Mouse (Mus musculus) fat pad, adult 2 months (tissue): ENCODE measurements around the gene Abl2.

Experiments used
- DNase-seq: peaks from one replicate; pipeline ENCODE4 v3.0.0-alpha.2; 2011; ENCODE audit warnings: low read depth, low spot score; ENCODE audit errors: extremely low read depth

Abl2 gene

DNA sequence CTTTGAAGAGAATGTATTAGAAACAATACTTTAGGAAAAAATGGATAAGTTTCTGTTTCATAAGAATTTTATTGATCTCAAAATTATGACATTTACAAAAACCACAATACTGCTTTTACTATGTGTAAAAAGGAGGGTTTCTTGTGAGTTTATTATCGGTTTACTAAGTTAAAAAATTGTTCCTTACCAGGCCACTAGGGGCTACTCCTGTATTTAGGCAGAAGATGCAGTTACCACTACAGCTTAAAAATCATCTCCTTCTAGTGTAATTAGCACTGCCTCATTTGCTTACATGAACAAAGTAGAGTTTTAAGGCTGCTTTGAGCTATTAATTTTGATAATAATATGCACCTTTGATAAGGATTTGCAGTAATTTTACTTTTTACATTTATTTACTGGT lies 25.6 kb downstream of the Abl2 start:
- DNase-seq: no peak

DNA sequence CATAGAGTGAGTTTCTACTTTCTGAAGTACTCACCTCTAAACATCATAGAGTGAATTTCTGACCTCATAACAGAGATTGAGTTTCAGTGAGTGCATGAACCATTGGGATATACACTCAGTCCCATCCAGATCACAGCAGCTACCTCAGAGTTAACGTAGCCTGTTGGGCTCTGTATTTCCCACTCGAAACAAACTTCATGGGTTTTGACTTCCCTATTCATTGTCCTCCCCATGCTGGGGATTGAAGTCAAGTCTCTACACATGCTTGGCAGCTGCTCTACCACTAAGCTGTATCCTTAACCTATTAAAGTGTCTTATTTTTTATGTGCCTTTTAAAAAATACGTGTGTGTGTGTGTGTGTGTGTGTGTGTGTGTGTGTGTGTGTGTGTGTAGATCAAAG lies 26.9 kb downstream of the Abl2 start:
- DNase-seq: no peak

DNA sequence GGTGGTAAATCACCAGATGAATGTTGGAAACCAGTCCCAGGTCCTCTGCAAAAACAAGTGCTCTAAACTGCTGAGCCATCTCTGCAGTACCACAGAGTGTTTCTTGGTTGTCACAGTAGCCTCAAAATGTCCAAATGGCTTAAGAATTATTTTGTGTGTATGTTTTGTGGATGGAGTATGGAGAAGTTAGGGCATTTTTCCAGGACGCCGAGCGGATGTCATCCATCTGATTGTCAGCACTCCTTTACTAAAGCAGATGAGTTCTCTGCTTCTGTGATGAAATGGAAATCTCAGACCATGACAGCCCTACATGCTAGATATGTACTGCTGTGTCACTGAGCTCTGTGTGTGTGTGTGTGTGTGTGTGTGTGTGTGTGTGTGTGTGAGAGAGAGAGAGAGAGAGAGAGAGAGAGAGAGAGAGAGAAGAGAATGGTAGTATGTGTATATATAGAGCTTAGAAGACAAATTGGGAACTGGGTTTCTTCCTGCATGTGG lies 31.3 kb downstream of the Abl2 start:
- DNase-seq: no peak

DNA sequence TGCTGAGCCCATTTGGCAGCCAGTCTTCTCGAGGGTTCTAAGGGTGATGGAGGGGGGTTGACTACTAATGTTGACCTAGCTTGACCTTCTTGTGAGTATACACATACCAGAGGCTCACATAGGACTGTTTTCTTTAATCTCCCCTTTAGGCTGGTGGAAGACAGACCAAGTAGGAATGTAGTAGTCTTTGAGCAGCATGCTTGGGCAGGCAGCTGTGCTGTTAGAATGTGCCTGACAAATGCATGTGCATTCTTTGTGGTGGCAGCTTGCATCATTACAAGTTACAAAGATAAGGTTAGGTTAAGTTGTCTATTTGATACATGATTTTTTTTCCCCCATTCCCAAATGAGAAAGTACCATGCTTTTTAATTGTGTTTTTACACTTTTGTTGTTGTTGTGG lies 31.8 kb downstream of the Abl2 start:
- DNase-seq: peak; percentile 37

DNA sequence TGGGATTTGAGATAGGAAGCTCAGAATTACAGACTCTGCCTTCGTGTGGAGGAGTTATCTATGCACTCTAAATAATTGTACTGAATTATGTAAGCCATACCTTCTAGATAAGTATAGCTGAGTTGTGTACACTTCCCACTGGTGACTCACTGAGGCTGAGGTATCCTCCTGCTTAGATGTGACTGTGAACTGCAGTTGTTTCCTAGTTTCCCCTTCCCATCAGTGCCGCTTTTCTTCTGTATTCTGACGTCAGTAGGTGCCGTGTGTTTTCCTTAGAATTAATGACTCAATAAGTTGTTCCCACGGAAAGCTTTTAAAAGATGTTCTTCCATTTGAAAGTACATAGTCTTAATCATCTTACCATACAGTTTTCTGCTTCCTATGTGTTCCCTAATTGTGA lies 34.7 kb downstream of the Abl2 start:
- no peak for DNase-seq

DNA sequence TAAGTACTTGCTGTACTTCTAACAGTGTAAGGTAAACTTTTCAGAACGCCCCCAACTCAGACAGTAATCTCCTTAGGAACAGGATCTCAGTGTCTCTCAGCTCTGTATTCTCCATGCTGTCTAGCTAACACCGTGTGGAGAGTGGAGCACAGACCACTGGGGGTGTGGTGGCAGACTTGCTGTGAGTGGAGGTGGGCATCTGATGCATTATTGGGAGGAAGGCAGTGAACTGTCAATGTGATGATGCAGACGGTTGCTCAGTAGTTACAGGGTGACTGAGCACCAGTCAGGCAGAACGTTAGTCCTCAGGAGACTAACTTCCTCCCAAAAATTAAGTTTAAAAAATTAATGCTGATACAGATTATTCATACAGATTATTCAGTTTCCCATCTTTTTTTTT lies 38.5 kb downstream of the Abl2 start:
- no peak for DNase-seq

DNA sequence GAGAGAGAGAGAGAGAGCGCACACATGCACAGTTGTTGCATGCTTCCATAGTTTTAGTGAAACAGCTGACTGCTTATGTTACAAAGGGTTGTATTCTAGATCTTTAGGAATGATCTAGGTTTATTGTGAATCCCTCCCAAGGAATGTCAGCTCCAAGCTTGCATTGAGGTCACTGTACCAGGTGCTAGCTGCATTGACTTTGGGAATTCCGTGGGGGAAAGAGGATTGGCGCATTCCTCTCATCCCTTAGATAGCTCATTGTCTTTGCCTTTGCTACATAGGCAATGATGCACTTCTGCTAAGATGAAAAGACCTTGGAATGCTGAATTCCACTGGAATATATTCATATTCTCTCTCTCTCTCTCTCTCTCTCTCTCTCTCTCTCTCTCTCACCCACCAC lies 44.0 kb downstream of the Abl2 start:
- DNase-seq: no peak

DNA sequence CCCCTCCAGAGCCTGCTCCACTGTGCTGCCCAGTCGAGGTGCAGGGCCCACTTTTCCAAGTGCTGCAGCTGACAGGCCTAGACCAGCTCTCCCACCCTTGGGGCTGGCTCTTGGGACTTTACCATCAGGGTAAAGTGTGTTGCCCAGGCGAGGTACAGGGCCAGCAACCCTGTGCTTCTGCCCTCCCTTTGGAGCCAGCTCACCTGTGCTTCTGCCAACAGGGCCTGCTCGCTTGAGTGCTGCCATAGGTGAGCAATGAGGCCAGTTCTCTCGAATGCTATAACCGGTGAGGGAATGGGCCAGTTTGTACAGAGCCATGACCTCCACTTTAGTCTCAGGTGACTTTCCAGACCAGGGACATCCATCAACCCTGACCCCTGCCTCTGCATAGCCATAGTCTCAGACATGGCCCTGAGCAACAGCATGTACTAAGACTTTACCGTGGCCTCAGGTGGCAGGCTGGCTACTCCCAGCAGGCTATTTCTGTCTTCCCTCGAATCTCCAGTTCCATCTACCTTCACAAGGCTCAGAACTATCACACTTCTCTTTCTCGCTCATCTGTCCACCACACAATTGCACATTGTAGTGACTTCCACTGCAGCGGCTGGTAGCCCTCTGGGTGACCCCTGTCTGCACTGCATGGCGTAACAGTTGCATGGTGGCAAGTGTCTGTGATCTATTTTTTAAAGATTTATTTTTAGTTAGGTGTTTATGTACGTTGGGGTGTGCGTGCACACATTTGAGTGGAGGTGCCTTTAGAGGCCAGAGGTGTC lies 46.7 kb downstream of the Abl2 start:
- no peak for DNase-seq

DNA sequence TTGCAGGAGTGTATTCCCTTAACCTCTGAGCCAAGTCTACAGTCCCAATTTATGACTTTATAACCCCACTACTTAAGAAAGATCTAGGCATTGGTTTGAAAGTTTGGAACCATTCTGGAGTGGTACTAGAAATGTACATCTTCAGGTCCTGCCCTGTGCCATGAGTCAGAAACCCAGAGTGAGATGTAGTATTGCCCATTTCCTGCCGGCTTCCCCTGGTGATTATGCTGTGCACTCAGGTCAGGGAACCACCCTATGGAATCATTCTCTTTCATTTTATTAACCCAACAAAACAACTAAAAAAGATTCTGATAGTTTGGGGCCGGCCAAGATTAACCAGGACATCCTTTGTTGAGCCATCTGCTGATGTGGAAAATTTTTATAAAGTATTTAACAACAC lies 47.4 kb downstream of the Abl2 start:
- no peak for DNase-seq

DNA sequence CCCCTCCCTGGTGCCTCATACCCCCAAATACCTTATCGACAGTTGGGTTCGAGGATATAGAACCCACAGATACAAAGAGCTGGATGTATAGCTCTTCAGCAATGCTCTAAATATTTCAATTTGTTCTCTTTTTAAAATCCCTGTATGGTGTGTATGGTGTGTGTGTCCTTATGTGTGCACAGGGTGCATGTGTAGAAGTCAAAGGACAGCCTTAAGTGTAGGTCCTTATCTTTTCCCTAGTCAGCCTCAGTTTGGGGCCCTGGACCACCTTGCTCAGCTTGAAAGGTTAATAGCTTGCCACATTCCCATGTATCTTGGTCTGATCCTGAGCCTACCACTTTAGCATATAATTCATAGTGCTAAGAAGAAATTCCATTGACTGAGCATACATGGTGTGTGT lies 49.9 kb downstream of the Abl2 start:
- DNase-seq: no peak

DNA sequence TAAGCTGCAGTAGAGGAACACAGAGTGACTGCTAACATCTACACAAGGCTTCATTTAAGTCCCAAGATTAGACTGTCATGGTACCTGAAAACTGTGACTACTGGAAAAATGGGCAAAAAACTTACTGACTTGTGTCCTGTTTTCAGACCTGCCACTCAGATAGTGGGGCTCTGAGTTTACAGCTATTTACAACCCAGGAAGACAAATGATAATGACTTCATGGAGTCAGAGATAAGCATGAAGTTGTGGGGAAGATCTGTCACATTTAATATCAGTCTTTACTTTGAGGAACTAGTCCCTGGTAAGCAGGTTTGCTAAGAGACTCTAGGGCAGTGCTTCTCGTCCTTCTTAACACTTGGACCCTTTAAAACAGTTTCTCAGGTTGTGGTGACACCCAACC lies 51.7 kb downstream of the Abl2 start:
- no peak for DNase-seq

DNA sequence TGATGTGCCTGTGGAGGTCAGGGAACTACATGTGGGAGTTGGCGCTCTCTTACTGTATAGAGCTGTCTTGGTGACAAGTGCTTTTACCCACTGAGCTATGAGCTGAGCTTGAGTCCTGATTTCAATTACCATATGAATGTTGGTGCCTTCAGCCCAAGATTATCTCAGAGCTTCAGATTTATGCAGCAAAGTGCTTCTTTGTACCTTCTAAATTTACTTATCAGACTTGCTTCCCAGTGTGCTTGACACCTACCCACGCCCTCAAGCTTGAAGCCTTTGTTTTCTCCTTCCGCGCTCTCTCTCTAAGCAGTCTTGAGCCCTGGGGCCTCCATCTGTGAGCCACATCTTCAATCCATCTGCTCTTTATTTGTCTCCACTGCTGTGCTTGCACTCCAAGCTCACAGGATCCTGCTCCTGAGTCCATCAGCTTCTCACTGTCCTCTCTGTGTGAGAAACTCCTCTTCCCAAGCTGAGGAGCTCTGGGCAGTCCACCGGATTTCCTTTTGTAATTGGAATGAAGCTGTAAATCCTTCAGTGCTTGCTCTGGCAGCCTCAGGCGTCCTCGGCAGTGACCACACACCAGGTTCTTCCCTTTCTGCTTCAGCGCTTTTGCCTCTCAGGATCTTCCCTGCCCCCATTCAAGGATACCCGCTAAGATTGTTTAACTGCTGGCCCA lies 55.4 kb downstream of the Abl2 start:
- no peak for DNase-seq

DNA sequence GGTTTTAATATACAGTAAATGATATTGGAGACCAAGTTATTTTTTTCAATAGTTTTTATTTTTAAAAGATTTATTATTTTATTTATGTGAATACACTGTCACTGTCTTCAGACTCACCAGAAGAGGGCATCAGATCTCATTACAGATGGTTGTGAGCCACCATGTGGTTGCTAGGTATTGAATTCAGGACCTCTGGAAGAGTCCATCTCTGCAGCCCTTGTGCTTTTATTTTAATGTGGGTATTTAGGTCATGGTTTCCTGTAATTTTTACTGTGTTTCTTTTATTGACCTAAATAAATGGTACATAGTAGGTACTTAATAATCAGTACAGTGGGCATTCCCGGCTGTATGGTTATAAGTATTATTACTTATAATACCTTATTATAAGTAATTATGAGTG lies 56.1 kb downstream of the Abl2 start:
- DNase-seq: no peak

DNA sequence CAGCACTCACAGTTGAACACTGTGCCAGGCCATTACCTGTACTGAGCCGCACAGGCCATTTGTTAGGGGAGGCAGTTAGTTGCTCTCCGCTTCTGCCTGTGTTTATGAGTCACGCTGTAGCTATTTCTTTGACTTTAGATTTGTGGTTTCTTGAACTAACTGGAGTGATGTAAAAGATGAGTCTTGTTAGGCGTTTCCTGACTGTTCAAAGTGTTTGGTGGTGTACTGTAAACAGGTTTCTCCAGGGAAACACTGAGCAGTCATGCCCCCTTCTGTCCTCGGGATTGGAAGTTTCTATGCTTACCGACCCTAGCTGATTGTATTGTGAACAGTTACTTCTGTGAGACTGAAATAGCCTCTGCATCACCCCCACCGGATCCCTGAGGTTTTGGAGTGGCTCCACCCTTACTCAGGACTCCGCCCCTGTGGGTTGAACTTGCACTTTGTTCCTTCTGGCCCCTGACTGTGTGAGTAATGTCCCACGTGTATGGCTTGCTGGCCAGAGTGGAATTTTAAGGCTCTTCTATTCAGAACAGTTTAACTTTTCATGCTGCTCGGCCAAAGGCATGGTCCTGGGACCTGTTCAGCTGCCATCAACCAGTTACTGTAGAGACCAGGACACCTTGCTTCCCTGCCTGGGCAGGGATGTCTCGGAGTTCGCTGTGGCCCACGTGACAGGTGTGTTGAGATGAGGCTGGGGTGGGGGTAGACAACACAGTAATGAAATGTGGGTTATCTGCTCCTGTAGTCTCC lies 57.0 kb downstream of the Abl2 start:
- DNase-seq: no peak

DNA sequence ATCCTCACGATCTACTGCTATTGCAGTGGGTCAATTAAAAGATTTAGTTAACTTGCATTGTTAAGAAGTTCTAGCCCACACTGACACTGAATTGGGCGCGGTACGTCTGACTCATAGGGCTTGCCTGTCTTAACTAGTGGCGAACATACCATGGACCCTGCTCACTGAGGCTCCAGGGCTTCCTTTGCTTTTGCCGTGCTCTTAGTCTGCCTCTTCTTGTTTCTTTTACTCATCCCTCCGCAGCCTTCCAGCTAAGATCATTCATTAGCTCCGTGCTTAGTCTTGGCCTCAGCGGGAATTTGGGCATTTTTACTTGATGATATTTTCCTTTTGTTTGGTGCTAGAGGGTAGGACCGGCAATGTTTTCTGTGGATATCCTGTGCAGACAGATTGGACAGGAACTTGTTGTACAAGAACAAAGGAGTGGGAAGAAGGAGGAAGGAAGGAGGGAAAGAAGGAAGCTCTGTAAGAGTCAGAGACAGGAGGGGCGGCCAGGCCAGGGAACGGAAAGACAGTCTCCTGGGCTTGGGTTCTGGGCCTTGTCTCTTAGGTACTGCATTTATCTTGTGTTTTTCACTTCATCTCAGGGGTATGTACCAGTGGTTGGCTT lies 58.5 kb downstream of the Abl2 start:
- DNase-seq: no peak

DNA sequence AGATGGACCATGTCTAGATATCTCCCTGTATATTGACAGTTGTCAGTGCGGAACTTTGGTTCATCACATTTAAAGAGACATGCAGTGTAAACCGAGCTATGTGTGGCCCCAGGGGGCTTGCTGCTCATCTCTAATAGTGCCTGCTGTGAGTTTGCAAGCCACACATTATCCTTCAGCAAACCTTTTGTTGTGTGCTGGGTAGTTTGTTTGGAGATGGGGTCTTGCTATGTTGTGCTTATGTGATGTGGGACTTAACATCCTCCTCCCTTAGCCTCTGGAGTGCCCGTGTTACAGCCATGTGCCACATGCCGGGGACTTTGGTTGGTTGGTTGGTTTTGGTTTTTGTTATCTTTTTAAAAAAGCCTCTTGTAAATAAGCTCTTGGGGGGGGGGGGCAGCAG lies 59.2 kb downstream of the Abl2 start:
- DNase-seq: no peak

DNA sequence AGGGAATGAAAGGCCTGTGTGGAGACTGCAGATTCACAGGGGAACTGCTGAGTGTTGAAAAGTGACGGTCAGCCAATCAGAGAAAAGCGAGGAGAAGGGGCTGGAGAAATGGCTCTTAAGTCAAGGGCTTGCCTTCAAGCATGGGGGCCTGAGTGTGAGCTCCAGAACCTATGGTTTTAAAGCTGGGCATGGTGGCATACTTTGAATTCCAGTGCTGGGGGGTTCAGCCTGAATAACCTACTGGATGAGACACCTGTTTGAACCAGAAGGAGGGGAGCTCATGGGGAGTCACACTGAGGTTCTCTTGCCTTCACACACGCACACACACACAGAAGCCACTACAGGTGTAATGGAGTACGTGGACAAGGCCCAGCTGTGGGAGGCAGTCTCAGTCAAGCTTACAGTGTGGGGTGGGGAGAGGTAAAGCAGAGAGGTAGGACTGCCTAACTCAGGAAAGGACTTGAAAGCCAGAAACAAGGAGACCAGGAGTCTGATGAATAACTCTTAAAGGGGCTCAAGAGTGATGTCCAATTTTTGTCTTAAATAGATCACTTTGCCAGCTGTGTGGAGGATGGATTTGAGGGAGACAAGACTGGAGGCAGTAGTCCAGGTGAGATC lies 61.8 kb downstream of the Abl2 start:
- no peak for DNase-seq

DNA sequence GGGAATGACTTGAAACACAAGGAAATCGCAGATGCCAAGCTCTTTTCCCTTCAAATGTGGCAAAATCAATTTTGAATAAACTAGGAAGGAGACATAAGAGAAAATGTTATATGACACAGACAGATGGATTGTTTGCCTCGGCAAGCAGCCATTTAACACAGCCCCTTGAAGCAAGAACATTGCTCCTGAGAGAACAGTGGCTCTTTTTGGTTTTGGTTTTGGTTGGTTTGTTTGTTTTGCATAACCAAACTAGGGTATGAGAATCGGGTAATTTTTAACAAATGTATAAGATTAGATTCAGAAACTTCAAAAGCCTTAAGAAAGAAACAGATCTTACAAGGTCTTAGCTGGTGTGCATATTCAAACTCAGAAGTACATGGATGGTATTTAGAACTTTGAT lies 62.4 kb downstream of the Abl2 start:
- DNase-seq: no peak

DNA sequence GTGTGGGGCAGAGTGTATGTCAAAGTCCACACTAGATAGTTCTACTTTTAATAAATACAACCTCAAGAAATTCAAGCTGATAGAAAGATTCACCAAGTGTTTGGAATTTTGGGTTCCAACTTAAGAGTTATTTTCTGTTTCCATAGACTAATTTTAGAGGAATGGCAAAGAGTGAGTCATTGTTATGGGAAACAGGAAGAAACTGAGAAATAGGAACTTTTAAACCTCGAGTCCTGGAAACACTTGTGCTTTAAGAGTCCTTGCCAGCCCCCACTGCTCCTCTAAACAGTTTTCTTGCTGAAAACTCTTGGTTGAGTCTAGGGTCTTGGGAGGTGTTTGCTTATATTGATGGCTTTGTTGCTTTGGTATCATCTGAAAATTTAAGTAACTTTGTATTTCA lies 65.6 kb downstream of the Abl2 start:
- no peak for DNase-seq

DNA sequence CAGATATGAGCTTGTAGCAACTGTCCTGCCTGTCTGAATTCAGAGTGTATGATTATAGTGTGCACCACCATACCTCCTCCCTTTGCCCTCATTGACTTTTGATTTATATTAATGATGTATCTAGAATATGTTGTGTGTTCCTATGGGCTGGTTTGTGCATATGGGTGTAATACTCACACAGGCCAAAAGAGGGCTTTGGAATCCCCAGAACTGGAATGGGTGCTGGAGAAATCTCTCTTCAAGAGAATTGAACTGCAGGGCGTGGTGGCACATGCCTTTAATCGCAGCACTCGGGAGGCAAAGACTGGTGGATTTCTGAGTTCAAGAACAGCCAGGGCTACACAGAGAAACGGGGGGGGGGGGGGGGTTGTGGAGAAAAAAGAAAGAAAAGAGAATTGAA lies 68.1 kb downstream of the Abl2 start:
- no peak for DNase-seq

DNA sequence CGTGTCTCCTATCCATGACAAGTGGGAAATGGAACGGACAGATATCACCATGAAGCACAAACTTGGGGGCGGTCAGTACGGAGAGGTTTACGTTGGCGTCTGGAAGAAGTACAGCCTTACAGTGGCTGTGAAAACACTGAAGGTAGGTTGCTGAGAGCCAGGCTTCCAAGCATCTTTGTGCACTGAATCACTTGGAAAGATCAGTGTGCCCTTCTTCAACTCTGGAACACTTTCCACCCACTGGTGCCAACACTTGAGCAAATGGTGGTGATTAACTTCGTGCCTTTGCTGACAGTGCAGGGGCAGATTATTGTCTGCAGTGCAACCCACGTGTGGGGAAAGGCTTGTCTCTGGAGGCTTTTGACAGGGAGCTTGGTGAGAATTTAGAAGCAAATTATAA lies 71.4 kb downstream of the Abl2 start:
- no peak for DNase-seq
